Mouse (Mus musculus): ENCODE measurements around the gene Mpc2.

Mpc2 gene

GRCm38 (mm10) chr1:165460360-165460800 lies at the start of gene Mpc2, which contains the start of gene Dcaf6:
Gene Mpc2 (plus strand): TSS chr1:165460637.
Gene Dcaf6 (minus strand): TSS chr1:165460475.
- peak; percentile 96 for DNase-seq (ENCODE audit: low read depth, low spot score)

- no peak for DNase-seq (ENCODE audit: low read depth, low spot score)
Measured at GRCm38 (mm10) chr1:165421357-165421915, 39.0 kb upstream of the Mpc2 start.

- no peak for DNase-seq (ENCODE audit: low read depth, low spot score)
Measured at GRCm38 (mm10) chr1:165426254-165426653, 34.2 kb upstream of the Mpc2 start.

- peak; percentile 25 for DNase-seq (ENCODE audit: low read depth, low spot score)
Measured at GRCm38 (mm10) chr1:165432883-165433282, 27.6 kb upstream of the Mpc2 start.

GRCm38 (mm10) chr1:165438289-165439021 lies 22.0 kb upstream of the Mpc2 start:
- DNase-seq (ENCODE audit: low read depth, low spot score): no peak

- DNase-seq (ENCODE audit: low read depth, low spot score): no peak
Measured at GRCm38 (mm10) chr1:165440788-165441187, 19.6 kb upstream of the Mpc2 start.

- no peak for DNase-seq (ENCODE audit: low read depth, low spot score)
Measured at GRCm38 (mm10) chr1:165441201-165441600, 19.2 kb upstream of the Mpc2 start.

GRCm38 (mm10) chr1:165441719-165442118 lies 18.7 kb upstream of the Mpc2 start:
- no peak for DNase-seq (ENCODE audit: low read depth, low spot score)

- DNase-seq (ENCODE audit: low read depth, low spot score): no peak
Measured at GRCm38 (mm10) chr1:165459041-165459502, 1.4 kb upstream of the Mpc2 start.

- DNase-seq (ENCODE audit: low read depth, low spot score): peak; percentile 70
Measured at GRCm38 (mm10) chr1:165459503-165460181, 795 bp upstream of the Mpc2 start.

GRCm38 (mm10) chr1:165460801-165461377 lies 452 bp downstream of the Mpc2 start:
- DNase-seq (ENCODE audit: low read depth, low spot score): peak; percentile 99

GRCm38 (mm10) chr1:165461681-165462080 lies 1.2 kb downstream of the Mpc2 start:
- peak; percentile 57 for DNase-seq (ENCODE audit: low read depth, low spot score)

GRCm38 (mm10) chr1:165462861-165463260 lies 2.4 kb downstream of the Mpc2 start:
- DNase-seq (ENCODE audit: low read depth, low spot score): no peak

- DNase-seq (ENCODE audit: low read depth, low spot score): no peak
Measured at GRCm38 (mm10) chr1:165464574-165464973, 4.1 kb downstream of the Mpc2 start.

- no peak for DNase-seq (ENCODE audit: low read depth, low spot score)
Measured at GRCm38 (mm10) chr1:165468971-165469370, 8.5 kb downstream of the Mpc2 start.

- DNase-seq (ENCODE audit: low read depth, low spot score): no peak
Measured at GRCm38 (mm10) chr1:165469717-165470116, 9.3 kb downstream of the Mpc2 start.

- no peak for DNase-seq (ENCODE audit: low read depth, low spot score)
Measured at GRCm38 (mm10) chr1:165471490-165471889, 11.1 kb downstream of the Mpc2 start.

GRCm38 (mm10) chr1:165484688-165485233 lies 24.3 kb downstream of the Mpc2 start, which contains the start of gene Adcy10:
Gene Adcy10 (plus strand): TSS chr1:165485183.
- peak; percentile 9 for DNase-seq (ENCODE audit: low read depth, low spot score)

- no peak for DNase-seq (ENCODE audit: low read depth, low spot score)
Measured at GRCm38 (mm10) chr1:165486108-165486507, 25.7 kb downstream of the Mpc2 start.

GRCm38 (mm10) chr1:165489197-165489596 lies 28.8 kb downstream of the Mpc2 start:
- DNase-seq (ENCODE audit: low read depth, low spot score): no peak

GRCm38 (mm10) chr1:165498856-165499255 lies 38.4 kb downstream of the Mpc2 start:
- no peak for DNase-seq (ENCODE audit: low read depth, low spot score)
